Mouse (Mus musculus) heart, embryonic 11.5 days (tissue): ENCODE data around the gene Pga5. TPM values are rescaled to one million over a fixed set of nuclear protein-coding genes. Genes with fewer than 3 reads are reported as not detected.

ENCODE experiments used
- polyA plus RNA-seq: library from polyadenylated mRNA; unstranded; fragments of >200 nt; fragmentation: Nextera tagmentation; extraction: Ambion mirVana; gene quantifications from 2 replicates; pipeline ENCODE4 v1.2.1, GENCODE M21; 2014

The Pga5 gene
- polyA plus RNA-seq, 1 experiment from 2014 or later = not detected

Other genes with a start within 250 kb of the Pga5 start
- 0.19 TPM in 1 of 2 replicates, not detected in the other for gene Lrrc10b, start 220.6 kb downstream of the Pga5 start, polyA plus RNA-seq
- gene Ppp1r32, start 195.1 kb downstream of the Pga5 start, polyA plus RNA-seq = not detected in 2 replicates
- gene Cpsf7, start 152.8 kb downstream of the Pga5 start, polyA plus RNA-seq = 39.3 and 41.2 TPM in 2 replicates
- gene Sdhaf2, start 151.9 kb downstream of the Pga5 start, polyA plus RNA-seq = 51.7 and 62.6 TPM in 2 replicates
- gene Tmem216, start 121.8 kb downstream of the Pga5 start, polyA plus RNA-seq = 22.9 and 24.4 TPM in 2 replicates
- gene Cyb561a3, start 100.9 kb downstream of the Pga5 start, polyA plus RNA-seq = 12.8 and 14.3 TPM in 2 replicates
- gene Tmem138, start 100.7 kb downstream of the Pga5 start, polyA plus RNA-seq = 31.7 and 32.0 TPM in 2 replicates
- gene Ddb1, start 72.7 kb downstream of the Pga5 start, polyA plus RNA-seq = 265 and 328 TPM in 2 replicates
- 13.6 and 14.3 TPM in 2 replicates for gene Tkfc, start 72.4 kb downstream of the Pga5 start, polyA plus RNA-seq
- 0.46 and 0.55 TPM in 2 replicates for gene Vwce, start 43.9 kb downstream of the Pga5 start, polyA plus RNA-seq
- gene Vps37c, start 10.7 kb upstream of the Pga5 start, polyA plus RNA-seq = 21.9 and 22.5 TPM in 2 replicates
- 0.39 and 0.72 TPM in 2 replicates for gene Cd5, start 60.9 kb upstream of the Pga5 start, polyA plus RNA-seq
- gene Cd6, start 152.0 kb upstream of the Pga5 start, polyA plus RNA-seq = not detected in 2 replicates
- gene Slc15a3, start 161.7 kb upstream of the Pga5 start, polyA plus RNA-seq = 0.19 and 0.31 TPM in 2 replicates
- 35.5 and 37.2 TPM in 2 replicates for gene Tmem132a, start 191.9 kb upstream of the Pga5 start, polyA plus RNA-seq
- gene Tmem109, start 203.9 kb upstream of the Pga5 start, polyA plus RNA-seq = 66.7 and 71.0 TPM in 2 replicates
- 33.0 and 39.4 TPM in 2 replicates for gene Prpf19, start 217.2 kb upstream of the Pga5 start, polyA plus RNA-seq
- gene Zp1, start 242.6 kb upstream of the Pga5 start, polyA plus RNA-seq = not detected in 2 replicates